In the genomic region with DNA sequence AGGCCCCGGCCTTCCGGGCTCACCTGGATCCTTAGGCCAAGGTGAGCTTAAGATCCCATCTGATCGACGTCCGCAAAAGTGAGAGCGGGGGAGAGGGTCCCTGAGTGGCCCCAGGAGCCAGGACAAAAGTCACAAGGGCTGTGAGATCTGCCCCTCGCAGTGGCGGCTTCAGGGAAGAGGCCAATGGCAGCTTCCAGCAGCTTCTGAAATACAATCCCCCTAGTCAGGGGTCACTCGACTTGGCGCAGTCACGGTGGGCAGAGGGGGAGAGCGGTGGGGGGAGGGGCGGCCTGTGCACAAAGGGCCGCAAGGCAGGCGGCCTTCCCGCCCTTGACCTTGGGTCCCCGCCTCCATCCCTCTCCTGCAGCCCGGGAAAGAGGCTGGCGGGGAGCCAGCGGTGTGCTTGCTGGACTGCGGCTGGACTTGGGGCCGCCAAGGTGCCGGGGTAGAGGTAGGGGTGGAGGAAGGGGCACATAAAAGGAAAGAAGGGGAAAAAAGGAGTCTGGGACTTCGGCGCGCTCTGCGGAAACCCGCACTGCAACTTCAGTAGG, we compare ENCODE assay signal across 8 mouse cellular contexts. TPM values are rescaled to one million over a fixed set of nuclear protein-coding genes. Genes with fewer than 3 reads are reported as not detected.
DNase-seq lines count a peak whose midpoint lies in the region; ATAC-seq and TF ChIP-seq lines count a peak whose summit lies in the region.

No protein-coding gene starts in this region.

- 2% methylated on average over 25 of the region's 28 CpGs for WGBS in heart, embryonic 11.5 days (ENCODE audit: insufficient replicate concordance)
- WGBS in stomach, postnatal 0 days = 17% methylated on average over 27 of the region's 28 CpGs

- no peak overlapping the region for H3K27ac ChIP-seq in testis, adult 2 months (ENCODE audit: control insufficient read depth, insufficient read depth, low read depth, low read length)
- peak overlapping the region; percentile 94 for H3K27ac ChIP-seq in heart, embryonic 11.5 days (ENCODE audit: low read depth, low read length)
- peak overlapping the region; percentile 56 for H3K27ac ChIP-seq in stomach, postnatal 0 days (replicated peaks)

- peak; percentile 73 for ATAC-seq in heart, embryonic 11.5 days (replicated peaks; ENCODE audit: insufficient number of reproducible peaks, low FRiP score, low TSS enrichment)
- ATAC-seq in stomach, postnatal 0 days (ENCODE audit: low FRiP score, low TSS enrichment) = peak; percentile 32; the same call in 1 of the 2 replicates

- peaks cover 9% of the 10 kb centered on the region for H3K4me1 ChIP-seq in testis, adult 2 months (ENCODE audit: control insufficient read depth, insufficient read depth, low read length)
- H3K4me1 ChIP-seq in heart, embryonic 11.5 days (ENCODE audit: control insufficient read depth, insufficient read depth, low read length) = peaks cover 40% of the 10 kb centered on the region
- peaks cover 9% of the 10 kb centered on the region; the same call in 1 of the 2 replicates for H3K4me1 ChIP-seq in stomach, postnatal 0 days (replicated peaks; ENCODE audit: control insufficient read depth, insufficient read depth)

- TF ChIP-seq EP300 in stomach, postnatal 0 days (optimal IDR thresholded peaks at IDR 0.05) = no peak

- intact Hi-C loops in left cerebral cortex, postnatal 14 days (cut with DNase I) = no loop called here

- DNase-seq in testis, postnatal 14 days (ENCODE audit: low spot score) = no peak
- DNase-seq in kidney, adult 9 months = peak; percentile 91
- DNase-seq in lung, postnatal 10 days = peak; percentile 50
- peak; percentile 69 for DNase-seq in stomach, postnatal 0 days (ENCODE audit: low spot score)
- DNase-seq in left cerebral cortex, postnatal 14 days (ENCODE audit: low spot score in 2 of 2) = no peak
- DNase-seq in layer of hippocampus, adult 11-12 months (ENCODE audit: low spot score) = no peak

- TF ChIP-seq CTCF in testis, adult 2 months (IDR thresholded peaks at IDR 0.05; ENCODE audit: control insufficient read depth, insufficient read depth, insufficient replicate concordance, low read depth, low read length) = no peak
- no peak for TF ChIP-seq CTCF in stomach, postnatal 0 days (IDR thresholded peaks at IDR 0.05; ENCODE audit: low read depth)

- peaks cover 3% of the 10 kb centered on the region; the same call in 1 of the 2 replicates for H3K27me3 ChIP-seq in testis, adult 2 months (ENCODE audit: control insufficient read depth, insufficient read depth, low read length)
- H3K27me3 ChIP-seq in heart, embryonic 11.5 days (ENCODE audit: control insufficient read depth, insufficient read depth, low read length) = peaks cover 15% of the 10 kb centered on the region
- H3K27me3 ChIP-seq in stomach, postnatal 0 days (ENCODE audit: control insufficient read depth, insufficient read depth, low read length) = no peaks in the 10 kb centered on the region

- no peak for TF ChIP-seq POLR2A in testis, adult 2 months (IDR thresholded peaks at IDR 0.05; ENCODE audit: control insufficient read depth, low read depth, low read length)

- H3K36me3 ChIP-seq in testis, adult 2 months (ENCODE audit: control insufficient read depth, insufficient read depth, low read length) = no peaks in the 10 kb centered on the region
- H3K36me3 ChIP-seq in heart, embryonic 11.5 days (ENCODE audit: control insufficient read depth, insufficient read depth, low read length) = no peaks in the 10 kb centered on the region
- no peaks in the 10 kb centered on the region for H3K36me3 ChIP-seq in stomach, postnatal 0 days (ENCODE audit: control insufficient read depth, insufficient read depth, low read length)

- peak overlapping the region; percentile 90 for H3K4me2 ChIP-seq in heart, embryonic 11.5 days
- peak overlapping the region; percentile 81 for H3K4me2 ChIP-seq in stomach, postnatal 0 days (replicated peaks; ENCODE audit: low read depth)

- H3K4me3 ChIP-seq in testis, adult 2 months (ENCODE audit: control insufficient read depth, low read depth, low read length) = peak overlapping the region; percentile 64
- H3K4me3 ChIP-seq in heart, embryonic 11.5 days (ENCODE audit: low read depth, low read length) = peak overlapping the region; percentile 49
- H3K4me3 ChIP-seq in stomach, postnatal 0 days (ENCODE audit: low read depth, low read length) = peak overlapping the region; percentile 43

- H3K9me3 ChIP-seq in heart, embryonic 11.5 days (replicated peaks; ENCODE audit: control insufficient read depth, low read length) = no peaks in the 10 kb centered on the region
- no peaks in the 10 kb centered on the region for H3K9me3 ChIP-seq in stomach, postnatal 0 days (ENCODE audit: control insufficient read depth, low read length)

- H3K9ac ChIP-seq in heart, embryonic 11.5 days (ENCODE audit: low read depth, low read length) = peak overlapping the region; percentile 80
- H3K9ac ChIP-seq in stomach, postnatal 0 days (ENCODE audit: low read length) = peak overlapping the region; percentile 52

RNA-seq across cellular contexts. Expression of gene Bcl11b, which starts 23.6 kb away (rescaled TPM):
- 0.11 and 0.17 TPM in 2 replicates for polyA plus RNA-seq in testis, adult 2 months (2012; rRNA removed)
- polyA plus RNA-seq in heart, embryonic 11.5 days (2014; fragmentation: Nextera tagmentation; extraction: Ambion mirVana) = 1.7 and 3.5 TPM in 2 replicates
- 4.6 TPM in 2 replicates for polyA plus RNA-seq in stomach, postnatal 0 days (2015; fragmentation: Nextera tagmentation; extraction: Ambion mirVana)
- total RNA-seq in left cerebral cortex, postnatal 14 days (2021) = 10 to 100 TPM; 42.5 to 72.8 TPM

Comparison
In these comparisons a context has a peak if more than half of its experiments do, and no peak if none do; other contexts are left out.
1. DNase-seq: peak in kidney, adult 9 months (single experiment), lung, postnatal 10 days (single experiment) and stomach, postnatal 0 days (single experiment); none in testis, postnatal 14 days (single experiment), left cerebral cortex, postnatal 14 days (0 of 2) and layer of hippocampus, adult 11-12 months (single experiment).
2. Peak in every context shown above with its lines, with median percentiles within 50 percentile points of each other: H3K4me3 ChIP-seq.